Comparison of ENCODE assay signal across 11 mouse cellular contexts in genomic region chr14:31644931-31645547, GRCm38 (mm10). TPM values are rescaled to one million over a fixed set of nuclear protein-coding genes. Genes with fewer than 3 reads are reported as not detected.
DNase-seq lines count a peak whose midpoint lies in the region; ATAC-seq and TF ChIP-seq lines count a peak whose summit lies in the region.
"Had no signal": no experiment of that assay in that cellular context is flagged by ENCODE, and none has a peak within 500 bp of the region (broad histone marks: within the 10 kb centered on the region; RNA-seq: fewer than 3 reads in every experiment).

No protein-coding gene starts in this region.

- H3K36me3 ChIP-seq in heart, postnatal 0 days (replicated peaks; ENCODE audit: control insufficient read depth, insufficient read depth, low read length): no peaks in the 10 kb centered on the region
- H3K36me3 ChIP-seq: embryonic facial prominence, embryonic 15.5 days; heart, embryonic 12.5 days had no signal

- DNase-seq in heart, postnatal 0 days (ENCODE audit: low spot score): no peak
- DNase-seq in heart, postnatal 25 days (ENCODE audit: low spot score): no peak
- DNase-seq in thymus, postnatal 4 days: peak; percentile 33
- no peak for DNase-seq in thymus, postnatal 36 days
- peak; percentile 54 for DNase-seq in c-Kit-positive CD71-positive TER-119-positive erythroid progenitor cells, embryonic 14.5 days (ENCODE audit: low spot score)
- no peak for DNase-seq in cerebellum, adult 11 months
- DNase-seq in layer of hippocampus, adult 8-10 months (ENCODE audit: low spot score in 2 of 2): no peak

- H3K27me3 ChIP-seq in heart, postnatal 0 days (ENCODE audit: control insufficient read depth, insufficient read depth, low read length): no peaks in the 10 kb centered on the region
- H3K27me3 ChIP-seq: embryonic facial prominence, embryonic 15.5 days; heart, embryonic 12.5 days had no signal

- no peak overlapping the region for H3K4me3 ChIP-seq in heart, postnatal 0 days (ENCODE audit: low read depth, low read length)
- H3K4me3 ChIP-seq: embryonic facial prominence, embryonic 15.5 days; heart, embryonic 12.5 days had no signal

- WGBS in heart, postnatal 0 days: 69% methylated on average over 3 of the region's 3 CpGs

- TF ChIP-seq CTCF in heart, postnatal 0 days (IDR thresholded peaks at IDR 0.05; ENCODE audit: low read depth): peak; percentile 35

- no peak for TF ChIP-seq EP300 in heart, postnatal 0 days (IDR thresholded peaks at IDR 0.05; ENCODE audit: low read depth)

- H3K27ac ChIP-seq in heart, postnatal 0 days (ENCODE audit: low read depth): no peak overlapping the region
- H3K27ac ChIP-seq: embryonic facial prominence, embryonic 15.5 days had no signal

- intact Hi-C loops in heart, postnatal 25 days (cut with DNase I): no loop called here

- H3K9me3 ChIP-seq in heart, postnatal 0 days (replicated peaks; ENCODE audit: control insufficient read depth, low read length): no peaks in the 10 kb centered on the region
- H3K9me3 ChIP-seq: embryonic facial prominence, embryonic 15.5 days; heart, embryonic 12.5 days had no signal

- no peak for ATAC-seq in heart, postnatal 0 days (ENCODE audit: insufficient read depth, low read depth)
- ATAC-seq in erythroid progenitor cell, adult 5-6 weeks (replicated peaks; ENCODE audit: low FRiP score, poor library complexity, severe bottlenecking): no peak

- no peak overlapping the region for H3K9ac ChIP-seq in heart, postnatal 0 days (replicated peaks; ENCODE audit: low read depth, low read length)
- H3K9ac ChIP-seq: embryonic facial prominence, embryonic 15.5 days; heart, embryonic 12.5 days had no signal

- peaks cover 12% of the 10 kb centered on the region for H3K4me1 ChIP-seq in heart, postnatal 0 days (ENCODE audit: control insufficient read depth, insufficient read depth)

- no peak overlapping the region for H3K4me2 ChIP-seq in heart, postnatal 0 days (ENCODE audit: low read depth, low read length)
- H3K4me2 ChIP-seq: embryonic facial prominence, embryonic 15.5 days; heart, embryonic 12.5 days had no signal

RNA-seq across cellular contexts. Expression of gene Hacl1, which starts 4.0 kb away (rescaled TPM):
- 22.4 and 25.5 TPM in 2 replicates for total RNA-seq in heart, postnatal 0 days (2014; rRNA removed; ENCODE audit: low replicate concordance)
- polyA plus RNA-seq in heart, postnatal 0 days (2015; fragmentation: Nextera tagmentation; extraction: Ambion mirVana): 9.2 and 12.2 TPM in 2 replicates
- total RNA-seq in heart, postnatal 25 days (2021): 10 to 100 TPM in 1 of 2 experiments, 1 to 10 TPM in 1; 5.7 to 13.6 TPM
- total RNA-seq in erythroid progenitor cell, adult 5-6 weeks (2015; ENCODE audit: low replicate concordance): 16.2 TPM in 1 of 2 replicates, not detected in the other
- 11.6 and 17.4 TPM in 2 replicates for total RNA-seq in erythroid progenitor cell, adult 5-6 weeks (2017; ENCODE audit: low replicate concordance)
- 10 to 100 TPM in 1 of 4 experiments, 1 to 10 TPM in 3; 7.3 to 10.9 (median 9.1) TPM for total RNA-seq in layer of hippocampus, adult 8-10 months (2022)

RNA-seq across cellular contexts. Expression of gene Btd, which starts 4.2 kb away (rescaled TPM):
- total RNA-seq in heart, postnatal 0 days (2014; rRNA removed; ENCODE audit: low replicate concordance): 29.0 and 43.1 TPM in 2 replicates
- polyA plus RNA-seq in heart, postnatal 0 days (2015; fragmentation: Nextera tagmentation; extraction: Ambion mirVana): 14.6 and 15.0 TPM in 2 replicates
- total RNA-seq in heart, postnatal 25 days (2021): 10 to 100 TPM in 1 of 2 experiments, 1 to 10 TPM in 1; 9.1 to 10.4 TPM
- 0.72 and 5.9 TPM in 2 replicates for total RNA-seq in erythroid progenitor cell, adult 5-6 weeks (2015; ENCODE audit: low replicate concordance)
- total RNA-seq in erythroid progenitor cell, adult 5-6 weeks (2017; ENCODE audit: low replicate concordance): 3.3 and 3.5 TPM in 2 replicates
- 10 to 100 TPM in 3 of 4 experiments, 1 to 10 TPM in 1; 9.0 to 12.5 (median 11.0) TPM for total RNA-seq in layer of hippocampus, adult 8-10 months (2022)

RNA-seq across cellular contexts. Expression of gene Gm49387, which starts 4.4 kb away (rescaled TPM):
- total RNA-seq in heart, postnatal 0 days (2014; rRNA removed; ENCODE audit: low replicate concordance): not detected in 2 replicates
- polyA plus RNA-seq in heart, postnatal 0 days (2015; fragmentation: Nextera tagmentation; extraction: Ambion mirVana): 1.7 and 1.9 TPM in 2 replicates
- 1 to 10 TPM in 1 of 2 experiments, under 1 TPM in 1; 0.47 to 1.5 TPM for total RNA-seq in heart, postnatal 25 days (2021)
- not detected in 2 replicates for total RNA-seq in erythroid progenitor cell, adult 5-6 weeks (2015; ENCODE audit: low replicate concordance)
- not detected in 2 replicates for total RNA-seq in erythroid progenitor cell, adult 5-6 weeks (2017; ENCODE audit: low replicate concordance)
- total RNA-seq in layer of hippocampus, adult 8-10 months (2022): not detected
- total RNA-seq: adrenal gland, adult 8-10 months had no signal

RNA-seq across cellular contexts. Expression of gene Colq, which starts 53.9 kb away (rescaled TPM):
- 13.8 and 16.4 TPM in 2 replicates for total RNA-seq in heart, postnatal 0 days (2014; rRNA removed; ENCODE audit: low replicate concordance)
- 7.5 and 7.9 TPM in 2 replicates for polyA plus RNA-seq in heart, postnatal 0 days (2015; fragmentation: Nextera tagmentation; extraction: Ambion mirVana)
- total RNA-seq in heart, postnatal 25 days (2021): 10 to 100 TPM in 1 of 2 experiments, 1 to 10 TPM in 1; 9.3 to 11.9 TPM
- not detected in 2 replicates for total RNA-seq in erythroid progenitor cell, adult 5-6 weeks (2015; ENCODE audit: low replicate concordance)
- 0.26 TPM in 1 of 2 replicates, not detected in the other for total RNA-seq in erythroid progenitor cell, adult 5-6 weeks (2017; ENCODE audit: low replicate concordance)
- total RNA-seq in layer of hippocampus, adult 8-10 months (2022): under 1 TPM; 0.18 to 0.37 (median 0.22) TPM

Comparison
In these comparisons a context has a peak if more than half of its experiments do, and no peak if none do; other contexts are left out.
1. DNase-seq: peak in thymus, postnatal 4 days (single experiment) and c-Kit-positive CD71-positive TER-119-positive erythroid progenitor cells, embryonic 14.5 days (single experiment); none in heart, postnatal 0 days (single experiment), heart, postnatal 25 days (single experiment), thymus, postnatal 36 days (0 of 2), cerebellum, adult 11 months (single experiment) and layer of hippocampus, adult 8-10 months (0 of 2).